Mouse (Mus musculus) erythroblast, embryonic 14.5 days (primary cell): ENCODE results near the gene Clip3.

ENCODE experiments used
- GATA1 ChIP-seq: IDR thresholded peaks from 2 replicates; pipeline ENCODE4 v1.6.1; 2012; ENCODE audit warnings: low read length, inconsistent platforms, mixed read lengths
- TAL1 ChIP-seq: IDR thresholded peaks from 3 replicates; pipeline ENCODE4 v1.6.1; 2012; ENCODE audit warnings: low read length, inconsistent platforms, mixed read lengths

DNA sequence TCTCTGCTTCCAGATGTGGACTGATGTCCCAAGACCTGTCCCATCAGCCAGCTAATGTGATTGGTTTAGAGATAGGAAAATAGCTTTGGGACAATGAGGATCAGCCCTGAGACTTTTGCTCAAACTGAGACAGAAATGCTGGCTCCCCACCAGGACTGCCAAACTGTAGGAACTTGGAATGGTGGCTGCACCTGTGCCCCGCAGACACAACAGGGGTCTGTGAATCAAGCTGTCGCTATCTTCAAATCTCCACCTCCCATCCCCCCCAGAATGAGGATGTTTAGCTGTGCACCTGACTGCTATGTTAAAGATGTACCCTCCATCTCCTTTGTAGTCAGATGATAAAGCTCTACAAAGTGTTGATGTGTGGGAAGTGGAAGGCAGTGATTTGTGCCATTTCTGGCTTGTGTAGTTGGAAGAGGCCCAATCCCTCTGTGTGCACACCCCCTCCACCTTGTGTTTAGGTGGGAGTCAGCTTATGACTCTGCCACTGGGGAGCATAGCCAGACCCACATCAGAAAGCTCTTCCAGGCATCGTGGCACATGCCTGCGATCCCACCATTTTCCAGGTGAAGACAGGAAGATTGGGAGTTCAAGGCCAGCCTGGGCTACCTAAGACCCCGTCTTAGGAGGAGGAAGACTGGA, 32.9 kb downstream of the Clip3 start:
- TF ChIP-seq GATA1: no peak
- TF ChIP-seq TAL1: no peak
